Mouse (Mus musculus): ENCODE results near the gene Serpina3f. TPM values are rescaled to one million over a fixed set of nuclear protein-coding genes. Genes with fewer than 3 reads are reported as not detected.

Gene Serpina3f
- total and polyA plus RNA-seq, 3 experiments: 0.22 TPM; not detected in 2

DNA sequence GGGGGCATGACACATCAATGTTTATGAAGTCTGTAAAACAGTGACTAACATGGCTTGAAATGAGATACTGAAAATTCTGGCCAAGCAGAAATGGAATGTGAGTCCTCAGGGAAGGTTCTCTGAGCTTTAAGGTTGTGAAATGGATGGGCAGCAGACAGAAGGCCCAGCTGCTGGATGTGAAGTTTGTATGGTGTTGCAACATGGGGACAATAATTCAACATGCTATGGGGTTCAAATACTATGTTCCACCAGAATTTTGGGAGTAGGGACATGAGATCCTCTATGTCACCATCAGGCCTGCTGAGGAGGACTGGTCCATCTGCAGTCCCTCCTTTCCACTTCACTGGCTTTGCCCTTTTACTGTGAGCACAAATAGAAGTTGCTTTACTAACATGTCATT is 29.0 kb downstream of the Serpina3f start:
- ATAC-seq (ENCODE audit: extremely low read depth, insufficient number of reproducible peaks, low FRiP score, poor library complexity, severe bottlenecking) (no peak), DNase-seq (ENCODE audit: low spot score) (no peak)
- Histone ChIP-seq H3K27me3 (ENCODE audit: insufficient read depth, low read length) (no peaks in the 10 kb centered on the region), H3K4me1 (ENCODE audit: insufficient read depth, low read depth, low read length) (no peaks in the 10 kb centered on the region), H3K9me3 (replicated peaks) (peaks cover 52% of the 10 kb centered on the region), H3K4me3 (ENCODE audit: low read depth, low read length) (no peak overlapping the region), H3K36me3 (replicated peaks) (no peaks in the 10 kb centered on the region)
- TF ChIP-seq GATA2 (IDR thresholded peaks at IDR 0.05; ENCODE audit: borderline replicate concordance, low read depth, low read length) (no peak), TAL1 (conservative IDR thresholded peaks at IDR 0.05; ENCODE audit: low read depth, low read length) (no peak), POLR2AphosphoS5 (IDR thresholded peaks at IDR 0.05; ENCODE audit: insufficient replicate concordance, low read depth, low read length) (no peak), GATA1 (IDR thresholded peaks at IDR 0.05; ENCODE audit: borderline replicate concordance, low read length) (no peak), CTCF (IDR thresholded peaks at IDR 0.05; ENCODE audit: low read depth, low read length) (no peak)

DNA sequence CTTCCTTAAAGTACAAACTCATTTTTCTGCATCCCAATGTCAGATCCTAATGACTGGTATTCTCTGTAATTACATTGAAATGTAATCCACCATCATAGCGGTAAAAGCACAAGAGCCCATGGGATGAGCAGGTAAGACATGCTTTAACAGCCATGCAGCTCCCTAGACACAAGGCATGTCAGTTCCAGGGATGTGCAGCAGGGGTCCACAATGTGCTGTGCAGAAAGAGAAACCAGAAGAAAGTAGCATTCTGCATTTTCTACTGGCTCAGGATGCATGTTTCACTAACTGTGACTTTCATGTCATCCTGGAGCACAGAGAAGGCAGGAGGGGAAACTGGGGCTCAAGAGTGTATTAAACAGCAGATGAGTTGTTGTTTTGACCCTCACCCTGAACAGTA is 30.7 kb downstream of the Serpina3f start:
- TF ChIP-seq TAL1 (conservative IDR thresholded peaks at IDR 0.05; ENCODE audit: low read depth, low read length): no peak
- no peak for TF ChIP-seq GATA1 (IDR thresholded peaks at IDR 0.05; ENCODE audit: borderline replicate concordance, low read length)
- TF ChIP-seq GATA2 (IDR thresholded peaks at IDR 0.05; ENCODE audit: borderline replicate concordance, low read depth, low read length): no peak
- no peak for TF ChIP-seq POLR2AphosphoS5 (IDR thresholded peaks at IDR 0.05; ENCODE audit: insufficient replicate concordance, low read depth, low read length)
- no peak for TF ChIP-seq CTCF (IDR thresholded peaks at IDR 0.05; ENCODE audit: low read depth, low read length)
- ATAC-seq (ENCODE audit: extremely low read depth, insufficient number of reproducible peaks, low FRiP score, poor library complexity, severe bottlenecking) (no peak), DNase-seq (ENCODE audit: low spot score) (no peak)
- Histone ChIP-seq H3K4me1 (ENCODE audit: insufficient read depth, low read depth, low read length) (no peaks in the 10 kb centered on the region), H3K27me3 (ENCODE audit: insufficient read depth, low read length) (no peaks in the 10 kb centered on the region), H3K4me3 (ENCODE audit: low read depth, low read length) (no peak overlapping the region), H3K9me3 (replicated peaks) (peaks cover 55% of the 10 kb centered on the region), H3K36me3 (replicated peaks) (no peaks in the 10 kb centered on the region)

DNA sequence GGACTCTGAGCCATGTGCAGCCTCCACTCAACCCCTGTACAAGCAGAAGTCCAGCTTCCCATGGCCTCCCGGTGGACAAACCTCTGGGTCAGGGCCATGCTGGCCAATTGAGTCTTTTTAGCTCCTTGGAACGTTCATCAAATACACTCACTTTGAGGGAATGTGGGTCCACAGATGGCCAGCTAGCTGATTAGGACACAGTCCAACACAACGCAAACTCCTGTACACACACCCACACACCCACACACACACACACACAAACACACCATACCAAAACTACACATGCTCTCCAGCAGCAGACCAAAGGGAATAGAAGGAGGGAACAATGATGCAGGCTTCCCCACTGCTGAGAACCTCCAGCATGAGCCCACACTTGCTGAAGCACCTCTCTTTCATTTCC is 31.3 kb downstream of the Serpina3f start:
- ATAC-seq (ENCODE audit: extremely low read depth, insufficient number of reproducible peaks, low FRiP score, poor library complexity, severe bottlenecking): no peak
- DNase-seq (ENCODE audit: low spot score): no peak

DNA sequence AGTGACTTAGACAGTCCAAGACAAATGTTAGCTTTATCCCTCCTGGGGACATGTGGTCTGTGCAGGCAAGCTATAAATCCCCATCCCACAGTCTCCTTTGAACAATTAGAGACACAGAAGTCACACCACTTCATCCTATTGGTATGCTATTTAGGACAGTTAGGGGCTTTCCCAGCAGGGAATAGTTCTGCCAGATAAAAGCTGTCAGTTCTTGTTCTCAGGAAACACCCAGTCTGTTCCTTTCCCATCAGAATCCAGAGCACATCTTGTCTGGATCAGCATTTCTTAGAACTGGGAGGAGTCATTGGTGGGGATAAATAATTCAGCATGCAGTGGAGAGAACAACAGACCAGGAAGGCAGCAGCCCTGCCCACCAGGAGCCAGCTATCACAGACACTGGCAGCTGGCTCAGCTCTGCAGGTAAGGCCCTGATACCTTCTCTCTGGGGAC is 33.2 kb downstream of the Serpina3f start:
- H3K4me3 ChIP-seq (ENCODE audit: low read depth, low read length): no peak overlapping the region
- TF ChIP-seq POLR2AphosphoS5 (IDR thresholded peaks at IDR 0.05; ENCODE audit: insufficient replicate concordance, low read depth, low read length) (no peak), GATA1 (IDR thresholded peaks at IDR 0.05; ENCODE audit: borderline replicate concordance, low read length) (no peak), CTCF (IDR thresholded peaks at IDR 0.05; ENCODE audit: low read depth, low read length) (no peak), GATA2 (IDR thresholded peaks at IDR 0.05; ENCODE audit: borderline replicate concordance, low read depth, low read length) (no peak), TAL1 (conservative IDR thresholded peaks at IDR 0.05; ENCODE audit: low read depth, low read length) (no peak)
- H3K36me3 ChIP-seq (replicated peaks): no peaks in the 10 kb centered on the region
- ATAC-seq (ENCODE audit: extremely low read depth, insufficient number of reproducible peaks, low FRiP score, poor library complexity, severe bottlenecking) (no peak), DNase-seq (ENCODE audit: low spot score) (no peak)
- H3K9me3 ChIP-seq (replicated peaks): peaks cover 48% of the 10 kb centered on the region
- H3K4me1 ChIP-seq (ENCODE audit: insufficient read depth, low read depth, low read length): no peaks in the 10 kb centered on the region
- H3K27me3 ChIP-seq (ENCODE audit: insufficient read depth, low read length): no peaks in the 10 kb centered on the region

More for the DNA sequence above, 31.3 kb downstream of the Serpina3f start:
- Histone ChIP-seq H3K36me3 (replicated peaks) (no peaks in the 10 kb centered on the region), H3K4me3 (ENCODE audit: low read depth, low read length) (no peak overlapping the region), H3K27me3 (ENCODE audit: insufficient read depth, low read length) (no peaks in the 10 kb centered on the region), H3K9me3 (replicated peaks) (peaks cover 51% of the 10 kb centered on the region), H3K4me1 (ENCODE audit: insufficient read depth, low read depth, low read length) (no peaks in the 10 kb centered on the region)
- TF ChIP-seq CTCF (IDR thresholded peaks at IDR 0.05; ENCODE audit: low read depth, low read length): no peak
- no peak for TF ChIP-seq GATA2 (IDR thresholded peaks at IDR 0.05; ENCODE audit: borderline replicate concordance, low read depth, low read length)
- TF ChIP-seq GATA1 (IDR thresholded peaks at IDR 0.05; ENCODE audit: borderline replicate concordance, low read length): no peak
- TF ChIP-seq TAL1 (conservative IDR thresholded peaks at IDR 0.05; ENCODE audit: low read depth, low read length): no peak
- no peak for TF ChIP-seq POLR2AphosphoS5 (IDR thresholded peaks at IDR 0.05; ENCODE audit: insufficient replicate concordance, low read depth, low read length)

DNA sequence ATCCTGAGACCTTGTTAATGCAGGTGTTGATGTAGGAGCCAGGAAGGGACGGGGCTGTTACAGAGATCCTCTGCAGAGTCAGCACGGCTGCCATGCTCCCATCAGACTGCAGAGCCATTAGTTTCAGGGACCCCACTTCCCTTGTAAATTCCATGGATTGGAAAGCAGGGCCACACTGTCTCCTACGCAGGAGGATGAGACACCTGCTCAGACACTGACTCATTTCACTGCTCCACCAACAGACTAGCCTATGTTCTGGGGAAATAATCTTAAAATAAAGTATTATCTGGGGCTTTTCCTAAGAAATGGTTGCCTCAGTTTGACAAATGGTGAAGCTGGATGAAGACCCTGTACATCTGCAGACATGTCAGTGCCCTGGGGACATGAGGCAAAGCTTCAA is 33.9 kb downstream of the Serpina3f start:
- TF ChIP-seq GATA1 (IDR thresholded peaks at IDR 0.05; ENCODE audit: borderline replicate concordance, low read length) (no peak), GATA2 (IDR thresholded peaks at IDR 0.05; ENCODE audit: borderline replicate concordance, low read depth, low read length) (no peak), TAL1 (conservative IDR thresholded peaks at IDR 0.05; ENCODE audit: low read depth, low read length) (no peak), POLR2AphosphoS5 (IDR thresholded peaks at IDR 0.05; ENCODE audit: insufficient replicate concordance, low read depth, low read length) (no peak), CTCF (IDR thresholded peaks at IDR 0.05; ENCODE audit: low read depth, low read length) (no peak)
- peaks cover 48% of the 10 kb centered on the region for H3K9me3 ChIP-seq (replicated peaks)
- ATAC-seq (ENCODE audit: extremely low read depth, insufficient number of reproducible peaks, low FRiP score, poor library complexity, severe bottlenecking): no peak
- H3K4me3 ChIP-seq (ENCODE audit: low read depth, low read length): no peak overlapping the region
- H3K27me3 ChIP-seq (ENCODE audit: insufficient read depth, low read length): no peaks in the 10 kb centered on the region
- no peaks in the 10 kb centered on the region for H3K36me3 ChIP-seq (replicated peaks)
- DNase-seq (ENCODE audit: low spot score): no peak
- no peaks in the 10 kb centered on the region for H3K4me1 ChIP-seq (ENCODE audit: insufficient read depth, low read depth, low read length)

DNA sequence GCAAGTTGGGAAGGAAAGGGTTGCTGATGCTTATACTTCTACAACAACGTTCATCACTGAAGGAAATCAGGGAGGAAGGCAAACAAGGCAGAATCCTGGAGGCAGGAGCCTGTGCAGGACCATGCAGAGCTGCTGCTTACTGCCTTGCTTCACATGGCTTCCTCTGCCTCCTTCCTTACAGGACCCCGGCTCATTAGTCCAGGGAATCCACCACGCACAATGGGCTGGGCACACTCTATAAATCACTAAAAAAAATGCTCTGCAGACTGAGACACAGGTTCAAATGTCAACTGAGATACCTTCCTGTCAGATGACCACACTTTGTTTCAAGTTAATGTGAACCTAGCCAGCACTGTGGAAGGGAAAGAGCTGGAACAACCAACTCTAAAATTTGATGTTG is 46.7 kb downstream of the Serpina3f start:
- Histone ChIP-seq H3K9me3 (replicated peaks) (peaks cover 38% of the 10 kb centered on the region), H3K4me1 (ENCODE audit: insufficient read depth, low read depth, low read length) (no peaks in the 10 kb centered on the region), H3K36me3 (replicated peaks) (no peaks in the 10 kb centered on the region), H3K27me3 (ENCODE audit: insufficient read depth, low read length) (no peaks in the 10 kb centered on the region), H3K4me3 (ENCODE audit: low read depth, low read length) (no peak overlapping the region)
- TF ChIP-seq CTCF (IDR thresholded peaks at IDR 0.05; ENCODE audit: low read depth, low read length) (no peak), GATA1 (IDR thresholded peaks at IDR 0.05; ENCODE audit: borderline replicate concordance, low read length) (no peak), GATA2 (IDR thresholded peaks at IDR 0.05; ENCODE audit: borderline replicate concordance, low read depth, low read length) (no peak), TAL1 (conservative IDR thresholded peaks at IDR 0.05; ENCODE audit: low read depth, low read length) (no peak), POLR2AphosphoS5 (IDR thresholded peaks at IDR 0.05; ENCODE audit: insufficient replicate concordance, low read depth, low read length) (no peak)
- ATAC-seq (ENCODE audit: extremely low read depth, insufficient number of reproducible peaks, low FRiP score, poor library complexity, severe bottlenecking) (no peak), DNase-seq (ENCODE audit: low spot score) (no peak)

Data from G1E (cell line).